Mouse (Mus musculus) heart, adult 2 months (tissue): Measurements from ENCODE around the gene Trim65. TPM values are rescaled to one million over a fixed set of nuclear protein-coding genes. Genes with fewer than 3 reads are reported as not detected.

ENCODE experiments used
- DNase-seq, 2 experiments: peaks; one replicate each; pipeline ENCODE4 v3.0.0; 2021
- H3K27ac ChIP-seq: fragments of 200-600 bp; 2 replicates; pipeline ENCODE4 v1.8.1; 2022
- H3K27me3 ChIP-seq: fragments of 200-500 bp; 2 replicates; pipeline ENCODE4 v1.6.1; 2012; ENCODE audit warnings: mild to moderate bottlenecking, low read length, inconsistent platforms, mixed read lengths; ENCODE audit not compliant: control insufficient read depth, insufficient read depth
- H3K36me3 ChIP-seq: fragments of 200-500 bp; 2 replicates; pipeline ENCODE4 v1.6.1; 2012; ENCODE audit warnings: low read length, inconsistent platforms; ENCODE audit not compliant: control insufficient read depth, insufficient read depth
- H3K4me1 ChIP-seq: fragments of 200-500 bp; 2 replicates; pipeline ENCODE4 v1.6.1; 2011; ENCODE audit warnings: low read length; ENCODE audit not compliant: control insufficient read depth, insufficient read depth
- H3K4me3 ChIP-seq: fragments of 200-600 bp; 2 replicates; pipeline ENCODE4 v1.8.1; 2022
- H3K79me2 ChIP-seq: fragments of 200-500 bp; replicated peaks from 2 replicates; pipeline ENCODE4 v1.6.1; 2012; ENCODE audit warnings: mild to moderate bottlenecking, inconsistent platforms, low read length, moderate library complexity, mixed read lengths; ENCODE audit not compliant: control insufficient read depth, insufficient read depth
- H3K9ac ChIP-seq: fragments of 200-500 bp; 2 replicates; pipeline ENCODE4 v1.6.1; 2012; ENCODE audit warnings: low read depth, mild to moderate bottlenecking, control low read depth, inconsistent platforms, low read length, mixed read lengths
- CTCF ChIP-seq: fragments of 200-600 bp; IDR thresholded peaks from 2 replicates; pipeline ENCODE4 v1.8.1; 2022; ENCODE audit warnings: antibody characterized with exemption, mild to moderate bottlenecking, moderate library complexity
- EP300 ChIP-seq: fragments of 200-500 bp; IDR thresholded peaks from 2 replicates; pipeline ENCODE4 v1.6.1; 2011; ENCODE audit warnings: low read depth, low read length, control low read depth; ENCODE audit not compliant: insufficient read depth
- POLR2A ChIP-seq: fragments of 200-500 bp; IDR thresholded peaks from 2 replicates; pipeline ENCODE4 v1.6.1; 2011; ENCODE audit warnings: mild to moderate bottlenecking, low read depth, low read length, control low read depth; ENCODE audit not compliant: insufficient read depth
- WGBS: fragments of 180-500 bp; shearing (Covaris S2); methylation state at CpG from one replicate; pipeline ENCODE4 v1.1.7; 2018; 5-methylcytosine and 5-hydroxymethylcytosine counted together
- intact Hi-C: fragments of 180-260 bp; cut with DNase I; formaldehyde crosslinking; loops from one replicate; pipeline ENCODE4 v1.15.1; 2025
- polyA plus RNA-seq: library from polyadenylated mRNA; depleted of rRNA; stranded (reverse); fragments of >200 nt; gene quantifications from 2 replicates; pipeline ENCODE4 v1.2.3, GENCODE M21; 2012
- total RNA-seq, 2 experiments: library from RNA; stranded (reverse); gene quantifications; 2 replicates each; pipeline ENCODE4 v1.2.3; 2021

Trim65 gene
- total and polyA plus RNA-seq, 3 experiments, result 6.1 to 8.8 (median 8.6) TPM

GRCm38 (mm10) chr11:116143468-116143867 lies 12.5 kb upstream of the Trim65 start:
- Histone ChIP-seq H3K27me3 (no peaks in the 10 kb centered on the region), H3K79me2 (no peaks in the 10 kb centered on the region), H3K4me3 (no peak overlapping the region), H3K36me3 (no peaks in the 10 kb centered on the region), H3K9ac (no peak overlapping the region), H3K27ac (no peak overlapping the region), H3K4me1 (no peaks in the 10 kb centered on the region; the same call in 1 of the 2 replicates)
- TF ChIP-seq EP300 (no peak), CTCF (no peak), POLR2A (no peak)
- intact Hi-C loops, result loop anchor here (2.0 kb wide), 1 partner anchor 23 kb away; no protein-coding TSS in a partner anchor
- DNase-seq, result no peak
- WGBS, result 85% methylated on average over 3 of the region's 3 CpGs

- no peak overlapping the region for H3K9ac ChIP-seq
- WGBS, result 71% methylated on average over 10 of the region's 10 CpGs
- intact Hi-C loops, result loop anchor here (2.0 kb wide), 1 partner anchor 24 kb away; no protein-coding TSS in a partner anchor
- no peaks in the 10 kb centered on the region for H3K27me3 ChIP-seq
- H3K79me2 ChIP-seq, result peaks cover 2% of the 10 kb centered on the region; the same call in 1 of the 2 replicates
- TF ChIP-seq CTCF (no peak), EP300 (no peak), POLR2A (no peak)
- no peaks in the 10 kb centered on the region for H3K36me3 ChIP-seq
- H3K27ac ChIP-seq, result no peak overlapping the region
- H3K4me1 ChIP-seq, result no peaks in the 10 kb centered on the region; the same call in none of the 2 replicates
- DNase-seq, result no peak
- H3K4me3 ChIP-seq, result no peak overlapping the region
Observed at GRCm38 (mm10) chr11:116142211-116142991, 11.5 kb upstream of the Trim65 start.

DNA sequence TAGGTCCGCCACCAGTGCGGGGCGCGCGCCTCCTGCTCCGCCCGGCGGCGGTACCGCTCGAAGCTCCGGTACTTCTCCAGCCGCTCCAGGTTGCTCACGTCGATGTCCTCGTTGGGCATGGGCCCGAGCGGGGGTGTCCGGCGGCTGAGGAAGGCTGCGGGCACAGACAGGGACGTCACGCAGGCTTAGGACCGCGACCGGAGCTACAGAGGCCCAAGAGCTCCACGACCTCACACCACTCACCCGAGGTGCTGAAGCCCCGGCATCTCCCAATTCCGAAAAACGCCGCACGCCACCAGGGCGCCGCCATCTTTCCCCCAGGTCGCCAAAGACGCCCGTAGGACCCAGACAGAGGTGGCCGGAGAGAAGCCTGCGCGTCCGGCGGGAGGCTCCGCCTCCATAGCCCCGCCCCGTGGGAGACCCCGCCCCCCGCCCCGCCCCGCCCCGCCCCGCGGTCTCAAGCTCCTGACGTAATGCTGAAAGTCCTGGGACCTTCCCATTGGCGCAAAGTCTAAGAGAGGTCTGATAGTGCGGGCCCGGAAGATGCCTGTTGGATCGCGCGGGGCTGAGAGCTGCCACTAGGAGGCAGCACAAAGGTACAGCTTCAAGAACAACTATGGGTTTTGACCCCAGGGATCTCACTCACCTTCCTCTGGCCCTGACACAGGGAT lies 7.7 kb upstream of the Trim65 start, which contains the start of gene Mrpl38:
Gene Mrpl38 (minus strand): TSS at position 401 of the 671 bp plus-strand sequence.
- H3K27ac ChIP-seq, result peak within 1 kb of the TSS; percentile 63
- peak; percentile 89 to 92 for DNase-seq
- H3K9ac ChIP-seq, result peak within 1 kb of the TSS; percentile 71
- H3K79me2 ChIP-seq, result peaks cover 2% of the 10 kb centered on the region; the same call in 1 of the 2 replicates
- intact Hi-C loops, result loop anchor here (2.0 to 10.0 kb wide), 3 partner anchors 60 to 204 kb away; partner anchors contain the start of genes Acox1, Recql5, Sap30bp and Ten1
- TF ChIP-seq CTCF (peak; percentile 85), POLR2A (peak; percentile 55; the same call in 1 of the 2 replicates), EP300 (peak; percentile 53; the same call in 1 of the 2 replicates)
- no peaks in the 10 kb centered on the region for H3K27me3 ChIP-seq
- under 1% methylated on average over 60 of the region's 60 CpGs for WGBS
- no peaks in the 10 kb centered on the region for H3K36me3 ChIP-seq
- peak within 1 kb of the TSS; percentile 71 for H3K4me3 ChIP-seq
- H3K4me1 ChIP-seq, result no peaks in the 10 kb centered on the region; the same call in none of the 2 replicates

DNA sequence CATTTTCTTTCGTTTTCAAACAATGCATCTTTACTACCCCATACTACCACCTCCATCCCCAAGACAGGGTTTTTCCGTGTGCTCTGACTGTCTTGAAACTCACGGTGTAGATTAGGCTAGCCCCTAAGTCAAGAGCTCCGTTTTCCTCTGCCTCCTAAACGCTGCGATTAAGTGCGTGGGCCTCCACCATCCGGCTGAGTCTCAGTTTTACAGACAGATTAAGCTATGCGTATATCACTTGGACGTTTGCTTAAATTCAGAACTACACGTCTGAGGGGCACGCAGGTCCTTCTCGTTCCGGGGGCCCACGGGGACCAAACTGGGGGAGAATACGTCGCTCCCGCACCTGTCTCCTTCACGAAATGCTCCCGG lies 7.2 kb upstream of the Trim65 start:
- H3K4me3 ChIP-seq, result peak overlapping the region; percentile 71
- DNase-seq, result no peak
- intact Hi-C loops, result loop anchor here (2.0 to 10.0 kb wide), 3 partner anchors 61 to 203 kb away; partner anchors contain the start of genes Acox1, Recql5, Sap30bp and Ten1
- no peaks in the 10 kb centered on the region for H3K36me3 ChIP-seq
- peak overlapping the region; percentile 71 for H3K9ac ChIP-seq
- H3K27ac ChIP-seq, result peak overlapping the region; percentile 63
- no peaks in the 10 kb centered on the region for H3K27me3 ChIP-seq
- 2% methylated on average over 20 of the region's 20 CpGs for WGBS
- H3K79me2 ChIP-seq, result peaks cover 2% of the 10 kb centered on the region; the same call in 1 of the 2 replicates
- TF ChIP-seq CTCF, result no peak
- no peaks in the 10 kb centered on the region; the same call in none of the 2 replicates for H3K4me1 ChIP-seq

- H3K27ac ChIP-seq, result no peak overlapping the region
- no peaks in the 10 kb centered on the region for H3K36me3 ChIP-seq
- H3K4me3 ChIP-seq, result no peak overlapping the region
- peaks cover 2% of the 10 kb centered on the region; the same call in 1 of the 2 replicates for H3K79me2 ChIP-seq
- H3K4me1 ChIP-seq, result peaks cover 8% of the 10 kb centered on the region
- no peak for TF ChIP-seq CTCF
- TF ChIP-seq EP300, result no peak
- TF ChIP-seq POLR2A, result no peak
- intact Hi-C loops, result loop anchor here (10.0 kb wide), 1 partner anchor 199 kb away; the partner anchor contains the start of genes Recql5 and Sap30bp
- DNase-seq, result no peak
- H3K9ac ChIP-seq, result no peak overlapping the region
- 84% methylated on average over 10 of the region's 10 CpGs for WGBS
- H3K27me3 ChIP-seq, result no peaks in the 10 kb centered on the region
Observed at GRCm38 (mm10) chr11:116134171-116134570, 3.2 kb upstream of the Trim65 start.

DNA sequence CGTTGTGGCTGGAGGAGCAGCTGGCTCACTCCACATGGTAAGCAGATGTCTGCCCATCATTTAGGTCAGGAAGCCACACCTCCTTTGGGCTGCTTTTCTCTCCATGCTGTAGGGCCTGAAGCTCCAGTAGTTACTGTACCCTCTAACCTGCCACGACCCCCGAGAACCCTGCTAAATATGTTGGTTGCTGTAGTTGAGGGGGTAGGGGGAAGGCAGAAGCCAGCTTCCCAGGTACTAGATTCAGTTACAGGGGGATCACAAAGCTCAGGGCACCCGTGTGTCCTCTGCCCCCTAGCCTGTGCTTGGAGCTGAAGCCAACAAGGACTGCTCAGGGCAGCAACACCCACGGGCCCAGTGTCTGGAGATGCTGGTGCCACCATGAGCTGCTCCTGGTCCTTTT lies 2.6 kb upstream of the Trim65 start:
- no peaks in the 10 kb centered on the region for H3K27me3 ChIP-seq
- H3K9ac ChIP-seq, result no peak overlapping the region
- H3K4me1 ChIP-seq, result peaks cover 8% of the 10 kb centered on the region
- intact Hi-C loops, result loop anchor here (10.0 kb wide), 1 partner anchor 199 kb away; the partner anchor contains the start of genes Recql5 and Sap30bp
- WGBS, result 66% methylated on average over 5 of the region's 5 CpGs
- H3K79me2 ChIP-seq, result peaks cover 2% of the 10 kb centered on the region; the same call in 1 of the 2 replicates
- no peak for TF ChIP-seq CTCF
- no peak for TF ChIP-seq POLR2A
- no peak for TF ChIP-seq EP300
- H3K27ac ChIP-seq, result no peak overlapping the region
- no peaks in the 10 kb centered on the region for H3K36me3 ChIP-seq
- H3K4me3 ChIP-seq, result no peak overlapping the region
- no peak for DNase-seq
